Mouse (Mus musculus) embryonic facial prominence, embryonic 12.5 days (tissue): ENCODE data around the gene Nab1. TPM values are rescaled to one million over a fixed set of nuclear protein-coding genes. Genes with fewer than 3 reads are reported as not detected.

Source experiments
- ATAC-seq: fragments of 200-750 bp; cut with Nextera tagmentation; 2 replicates; pipeline ENCODE4 v1.8.0; 2017; ENCODE audit not compliant: insufficient number of reproducible peaks, insufficient read depth, low FRiP score, low TSS enrichment
- H3K27ac ChIP-seq: fragments of 300-500 bp; sonication (generic); 2 replicates; pipeline ENCODE4 v1.5.1; 2016; ENCODE audit warnings: mild to moderate bottlenecking
- H3K27me3 ChIP-seq: fragments of 300-500 bp; sonication (generic); 2 replicates; pipeline ENCODE4 v1.6.1; 2016; ENCODE audit warnings: mild to moderate bottlenecking, moderate library complexity
- H3K36me3 ChIP-seq: fragments of 300-500 bp; sonication (generic); 2 replicates; pipeline ENCODE4 v1.6.1; 2016; ENCODE audit warnings: mild to moderate bottlenecking
- H3K4me1 ChIP-seq: fragments of 300-500 bp; sonication (generic); 2 replicates; pipeline ENCODE4 v1.6.1; 2016
- H3K4me2 ChIP-seq: fragments of 300-500 bp; sonication (generic); replicated peaks from 2 replicates; pipeline ENCODE4 v1.6.1; 2016; ENCODE audit warnings: mild to moderate bottlenecking, moderate library complexity
- H3K4me3 ChIP-seq: fragments of 300-500 bp; sonication (generic); 2 replicates; pipeline ENCODE4 v1.5.1; 2016; ENCODE audit warnings: mild to moderate bottlenecking
- H3K9ac ChIP-seq: fragments of 300-500 bp; sonication (generic); 2 replicates; pipeline ENCODE4 v1.6.1; 2016; ENCODE audit warnings: mild to moderate bottlenecking, moderate library complexity
- H3K9me3 ChIP-seq: fragments of 300-500 bp; sonication (generic); 2 replicates; pipeline ENCODE4 v1.6.1; 2016; ENCODE audit warnings: mild to moderate bottlenecking, moderate library complexity
- WGBS: fragments of 180-500 bp; shearing (Covaris S2); methylation state at CpG from one replicate; pipeline ENCODE4 v1.1.7; 2016; 5-methylcytosine and 5-hydroxymethylcytosine counted together
- polyA plus RNA-seq: library from polyadenylated mRNA; unstranded; fragments of >200 nt; fragmentation: Nextera tagmentation; extraction: Ambion mirVana; gene quantifications from 2 replicates; pipeline ENCODE4 v1.2.1, GENCODE M21; 2016

Nab1 gene
- polyA plus RNA-seq, 1 experiment from 2014 or later: 10.2 TPM

GRCm38 (mm10) chr1:52511788-52512425 is 11.4 kb upstream of the Nab1 start:
- no peak for ATAC-seq
- no peak overlapping the region for H3K4me2 ChIP-seq
- no peaks in the 10 kb centered on the region for H3K4me1 ChIP-seq
- H3K4me3 ChIP-seq: no peak overlapping the region
- no peak overlapping the region for H3K9ac ChIP-seq
- no peaks in the 10 kb centered on the region for H3K9me3 ChIP-seq
- WGBS: 86% methylated on average over 1 of the region's 1 CpGs
- H3K36me3 ChIP-seq: no peaks in the 10 kb centered on the region
- H3K27me3 ChIP-seq: no peaks in the 10 kb centered on the region
- no peak overlapping the region for H3K27ac ChIP-seq

- Histone ChIP-seq H3K27me3 (peaks cover 8% of the 10 kb centered on the region; the same call in 1 of the 2 replicates), H3K4me3 (no peak overlapping the region), H3K36me3 (no peaks in the 10 kb centered on the region), H3K27ac (no peak overlapping the region), H3K9me3 (no peaks in the 10 kb centered on the region), H3K9ac (no peak overlapping the region), H3K4me2 (no peak overlapping the region), H3K4me1 (no peaks in the 10 kb centered on the region)
- ATAC-seq: no peak
- WGBS: 44% methylated on average over 1 of the region's 1 CpGs
Measured at GRCm38 (mm10) chr1:52506211-52506610, 5.7 kb upstream of the Nab1 start.

GRCm38 (mm10) chr1:52502296-52502695 is 1.8 kb upstream of the Nab1 start:
- no peaks in the 10 kb centered on the region for H3K9me3 ChIP-seq
- no peak for ATAC-seq
- H3K4me2 ChIP-seq: no peak overlapping the region
- H3K36me3 ChIP-seq: no peaks in the 10 kb centered on the region
- 46% methylated on average over 4 of the region's 4 CpGs for WGBS
- no peak overlapping the region for H3K27ac ChIP-seq
- H3K27me3 ChIP-seq: peaks cover 12% of the 10 kb centered on the region; the same call in 1 of the 2 replicates
- H3K4me3 ChIP-seq: no peak overlapping the region
- no peaks in the 10 kb centered on the region for H3K4me1 ChIP-seq
- no peak overlapping the region for H3K9ac ChIP-seq

GRCm38 (mm10) chr1:52501688-52502133 is 1.2 kb upstream of the Nab1 start:
- H3K36me3 ChIP-seq: no peaks in the 10 kb centered on the region
- H3K4me3 ChIP-seq: no peak overlapping the region
- no peak overlapping the region for H3K9ac ChIP-seq
- no peak overlapping the region for H3K4me2 ChIP-seq
- no peaks in the 10 kb centered on the region for H3K4me1 ChIP-seq
- ATAC-seq: no peak
- 55% methylated on average over 10 of the region's 10 CpGs for WGBS
- peaks cover 12% of the 10 kb centered on the region; the same call in 1 of the 2 replicates for H3K27me3 ChIP-seq
- H3K27ac ChIP-seq: no peak overlapping the region
- H3K9me3 ChIP-seq: no peaks in the 10 kb centered on the region

- ATAC-seq: no peak
Measured at GRCm38 (mm10) chr1:52501090-52501489, 611 bp upstream of the Nab1 start.

GRCm38 (mm10) chr1:52499601-52500313 is 722 bp downstream of the Nab1 start:
- peak; percentile 72; the same call in 1 of the 2 replicates for ATAC-seq
- WGBS: under 1% methylated on average over 63 of the region's 68 CpGs
- Histone ChIP-seq H3K4me2 (peak overlapping the region; percentile 80), H3K27me3 (peaks cover 12% of the 10 kb centered on the region; the same call in 1 of the 2 replicates), H3K36me3 (no peaks in the 10 kb centered on the region), H3K4me1 (no peaks in the 10 kb centered on the region; the same call in 1 of the 2 replicates), H3K9ac (peak overlapping the region; percentile 82), H3K27ac (peak overlapping the region; percentile 30; the same call in 1 of the 2 replicates), H3K9me3 (no peaks in the 10 kb centered on the region), H3K4me3 (peak overlapping the region; percentile 81)

More at GRCm38 (mm10) chr1:52501090-52501489, 611 bp upstream of the Nab1 start:
- WGBS: 53% methylated on average over 1 of the region's 1 CpGs
- Histone ChIP-seq H3K27ac (no peak overlapping the region), H3K4me2 (peak overlapping the region; percentile 80; the same call in 1 of the 2 replicates), H3K9me3 (no peaks in the 10 kb centered on the region), H3K9ac (no peak overlapping the region), H3K27me3 (peaks cover 12% of the 10 kb centered on the region; the same call in 1 of the 2 replicates), H3K4me3 (peak overlapping the region; percentile 81; the same call in 1 of the 2 replicates), H3K36me3 (no peaks in the 10 kb centered on the region), H3K4me1 (no peaks in the 10 kb centered on the region)

GRCm38 (mm10) chr1:52498786-52499450 is 1.6 kb downstream of the Nab1 start:
- no peak overlapping the region for H3K27ac ChIP-seq
- H3K27me3 ChIP-seq: peaks cover 12% of the 10 kb centered on the region; the same call in 1 of the 2 replicates
- peak overlapping the region; percentile 81 for H3K4me3 ChIP-seq
- no peaks in the 10 kb centered on the region for H3K36me3 ChIP-seq
- H3K9ac ChIP-seq: no peak overlapping the region
- no peaks in the 10 kb centered on the region for H3K9me3 ChIP-seq
- peak overlapping the region; percentile 80 for H3K4me2 ChIP-seq
- no peak for ATAC-seq
- WGBS: 10% methylated on average over 6 of the region's 6 CpGs
- H3K4me1 ChIP-seq: no peaks in the 10 kb centered on the region; the same call in 1 of the 2 replicates

GRCm38 (mm10) chr1:52489538-52490181 is 10.8 kb downstream of the Nab1 start:
- ATAC-seq: peak; percentile 69; the same call in 1 of the 2 replicates
- no peak overlapping the region for H3K27ac ChIP-seq
- H3K4me3 ChIP-seq: no peak overlapping the region
- H3K9ac ChIP-seq: no peak overlapping the region
- H3K27me3 ChIP-seq: no peaks in the 10 kb centered on the region
- H3K4me2 ChIP-seq: no peak overlapping the region
- WGBS: 68% methylated on average over 7 of the region's 7 CpGs
- H3K36me3 ChIP-seq: peaks cover 3% of the 10 kb centered on the region; the same call in 1 of the 2 replicates
- no peaks in the 10 kb centered on the region for H3K4me1 ChIP-seq
- H3K9me3 ChIP-seq: no peaks in the 10 kb centered on the region

GRCm38 (mm10) chr1:52484980-52485379 is 15.5 kb downstream of the Nab1 start:
- H3K9ac ChIP-seq: no peak overlapping the region
- H3K4me1 ChIP-seq: no peaks in the 10 kb centered on the region
- 95% methylated on average over 4 of the region's 4 CpGs for WGBS

GRCm38 (mm10) chr1:52474291-52474690 is 26.2 kb downstream of the Nab1 start:
- Histone ChIP-seq H3K9me3 (no peaks in the 10 kb centered on the region), H3K27me3 (no peaks in the 10 kb centered on the region), H3K27ac (no peak overlapping the region), H3K4me3 (no peak overlapping the region), H3K4me1 (peaks cover 9% of the 10 kb centered on the region; the same call in 1 of the 2 replicates), H3K4me2 (no peak overlapping the region), H3K9ac (no peak overlapping the region), H3K36me3 (no peaks in the 10 kb centered on the region)
- no peak for ATAC-seq
- 93% methylated on average over 1 of the region's 1 CpGs for WGBS

More at GRCm38 (mm10) chr1:52484980-52485379, 15.5 kb downstream of the Nab1 start:
- H3K27ac ChIP-seq: no peak overlapping the region
- no peak overlapping the region for H3K4me2 ChIP-seq
- H3K36me3 ChIP-seq: peaks cover 3% of the 10 kb centered on the region; the same call in 1 of the 2 replicates
- H3K9me3 ChIP-seq: no peaks in the 10 kb centered on the region
- no peak for ATAC-seq
- no peak overlapping the region for H3K4me3 ChIP-seq
- H3K27me3 ChIP-seq: no peaks in the 10 kb centered on the region
